Mouse (Mus musculus): Measurements from ENCODE around the gene Dync2h1.
"Not testable (repeated sequence)": the region's sequence is repeated elsewhere in the genome, so short reads cannot be mapped to it uniquely, and the experiment has no call there.

Gene Dync2h1

GRCm38 (mm10) chr9:7015600-7015999, 168.6 kb downstream of the Dync2h1 start:
- in situ Hi-C loops (cut with MboI), result no loop called here

- in situ Hi-C loops (cut with MboI), result no loop called here
These were observed 169.5 kb downstream of the Dync2h1 start for GRCm38 (mm10) chr9:7014733-7015132.

- in situ Hi-C loops (cut with MboI), result no loop called here
These were observed 174.5 kb downstream of the Dync2h1 start for GRCm38 (mm10) chr9:7009785-7010184.

GRCm38 (mm10) chr9:6994865-6995264, 189.4 kb downstream of the Dync2h1 start:
- in situ Hi-C loops (cut with MboI), result no loop called here

- in situ Hi-C loops (cut with MboI), result no loop called here
These were observed 190.0 kb downstream of the Dync2h1 start for GRCm38 (mm10) chr9:6994275-6994674.

GRCm38 (mm10) chr9:6988893-6989685, 195.2 kb downstream of the Dync2h1 start:
- in situ Hi-C loops (cut with MboI), result no loop called here

GRCm38 (mm10) chr9:6986161-6986560, 198.1 kb downstream of the Dync2h1 start:
- in situ Hi-C loops (cut with MboI), result no loop called here

GRCm38 (mm10) chr9:6969171-6969570, 215.1 kb downstream of the Dync2h1 start:
- in situ Hi-C loops (cut with MboI), result no loop called here

- in situ Hi-C loops (cut with MboI), result no loop called here
These were observed 219.2 kb downstream of the Dync2h1 start for GRCm38 (mm10) chr9:6965006-6965405.

GRCm38 (mm10) chr9:6958311-6958710, 225.9 kb downstream of the Dync2h1 start:
- in situ Hi-C loops (cut with MboI), result no loop called here

- in situ Hi-C loops (cut with MboI), result no loop called here
These were observed 256.7 kb downstream of the Dync2h1 start for GRCm38 (mm10) chr9:6927399-6928035.

- in situ Hi-C loops (cut with MboI), result no loop called here
These were observed 270.8 kb downstream of the Dync2h1 start for GRCm38 (mm10) chr9:6913471-6913870.

GRCm38 (mm10) chr9:6910537-6910936, 273.7 kb downstream of the Dync2h1 start:
- in situ Hi-C loops (cut with MboI), result not testable (repeated sequence)

- in situ Hi-C loops (cut with MboI), result no loop called here
These were observed 282.6 kb downstream of the Dync2h1 start for GRCm38 (mm10) chr9:6901620-6902019.

- in situ Hi-C loops (cut with MboI), result no loop called here
These were observed 292.9 kb downstream of the Dync2h1 start for GRCm38 (mm10) chr9:6891331-6891730.

- in situ Hi-C loops (cut with MboI), result no loop called here
These were observed 302.9 kb downstream of the Dync2h1 start for GRCm38 (mm10) chr9:6881187-6881984.

Measured in mature B cell (primary cell).